Mouse (Mus musculus) cerebellum, postnatal 10 days (tissue): ENCODE results near the gene Slc39a11.
A peak's percentile ranks its signal among the peaks of the same experiment; 100 is the strongest.

Source experiments
- DNase-seq, 2 experiments: peaks; one replicate each; pipeline ENCODE4 v3.0.0; 2021; ENCODE audit warnings: mixed read lengths in 2 of 2

The Slc39a11 gene

DNA sequence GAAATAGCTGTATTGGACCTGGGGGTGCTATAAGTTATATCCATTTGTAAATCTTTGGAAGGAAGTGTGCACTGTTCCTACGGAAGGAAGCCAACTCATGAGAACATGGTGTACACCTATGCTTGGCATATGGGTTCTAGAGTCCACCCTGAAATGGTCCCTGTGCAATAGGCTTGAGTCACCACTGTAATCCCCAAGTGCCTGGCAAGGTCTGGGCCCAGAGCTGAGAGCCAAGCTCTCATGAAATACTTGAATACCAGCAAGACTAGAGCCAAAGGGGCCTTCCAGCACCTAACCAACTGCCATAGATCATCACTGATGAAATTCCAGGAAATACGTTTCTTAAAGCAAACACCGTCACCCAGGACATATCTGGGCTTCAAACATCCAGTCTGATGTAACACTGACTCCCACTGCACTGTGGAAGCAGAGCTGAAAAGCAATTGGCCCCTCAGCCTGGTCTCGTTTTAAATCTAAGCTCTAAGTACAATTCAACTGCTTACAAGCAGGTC is 111.4 kb downstream of the Slc39a11 start:
- DNase-seq = no peak

DNA sequence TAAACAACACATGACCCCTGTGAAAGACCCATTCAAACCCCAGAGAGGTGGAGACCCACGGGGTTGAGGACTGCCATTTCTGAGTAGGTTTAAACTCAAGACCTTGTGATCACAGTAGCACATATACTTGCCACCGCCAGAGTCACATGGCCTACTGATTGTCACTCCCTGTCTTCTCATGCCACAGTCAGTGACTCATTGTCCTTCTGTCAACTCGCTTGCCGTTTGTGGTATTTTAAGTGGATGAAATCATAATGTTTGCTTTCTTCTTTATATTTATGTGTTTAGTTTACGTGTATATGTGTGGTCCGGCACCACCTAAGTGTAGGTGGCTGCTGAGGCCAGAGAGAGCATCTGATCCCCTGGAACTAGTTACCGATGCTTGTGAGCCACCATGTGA is 112.2 kb downstream of the Slc39a11 start:
- DNase-seq = no peak

DNA sequence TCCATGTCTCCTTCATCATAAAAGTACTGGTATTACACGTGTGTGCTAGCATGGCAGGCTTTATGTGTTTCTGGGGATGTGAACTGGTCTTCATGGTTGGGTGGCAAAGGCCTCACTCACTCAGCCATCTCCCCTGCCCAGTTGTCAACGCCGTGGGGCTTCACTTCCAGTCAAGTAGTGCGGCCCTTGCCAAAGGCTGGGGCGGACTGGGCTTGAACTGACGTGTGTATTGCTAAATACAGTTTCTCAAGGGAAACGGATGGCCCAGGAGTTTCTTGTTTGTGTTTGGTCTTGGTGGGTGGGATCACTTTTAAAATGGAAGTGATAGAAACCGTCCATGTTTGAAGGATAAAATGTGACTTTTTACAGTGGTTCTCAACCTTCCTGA is 112.7 kb downstream of the Slc39a11 start:
- no peak for DNase-seq

DNA sequence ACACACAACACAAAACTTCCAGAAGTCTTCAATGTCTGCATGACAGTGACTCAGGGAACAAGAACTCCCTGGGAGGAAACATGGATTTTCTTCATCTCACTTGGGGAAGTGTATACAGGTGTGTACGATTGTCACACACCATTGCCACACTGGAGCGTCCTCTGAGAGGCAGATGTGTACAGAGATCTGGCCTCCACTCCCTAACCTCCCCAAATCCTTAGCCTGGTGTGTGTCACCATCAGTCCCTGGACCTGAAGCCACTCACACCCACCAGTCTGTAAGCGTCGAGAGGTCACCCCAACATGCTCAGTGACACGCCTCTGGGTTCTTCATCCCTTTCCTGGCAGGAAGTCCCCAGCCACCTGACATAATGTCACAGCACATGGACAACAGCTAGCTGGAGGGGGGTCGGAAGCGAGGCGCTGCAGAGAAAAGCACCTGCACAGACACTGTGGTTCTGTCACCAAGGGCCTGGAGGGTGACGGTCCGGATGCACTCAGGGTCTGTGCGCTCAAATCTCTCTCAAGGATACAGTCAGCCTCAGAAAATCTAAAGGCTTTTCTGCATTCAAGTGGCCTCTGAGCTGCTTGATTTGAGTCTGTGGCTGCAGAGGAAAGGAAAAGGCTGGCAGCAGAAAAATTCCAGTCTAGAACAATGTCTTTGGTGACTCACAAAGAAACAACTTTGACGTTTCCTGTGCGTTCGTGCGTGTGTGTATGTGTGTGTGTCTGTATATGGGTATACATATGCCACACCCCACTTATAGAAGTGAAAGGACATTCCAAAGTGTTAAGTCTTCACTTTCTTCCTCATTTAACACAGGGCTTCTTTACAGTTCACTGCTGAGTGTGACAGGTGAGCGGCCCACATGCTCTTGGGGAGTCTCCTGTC is 113.3 kb downstream of the Slc39a11 start:
- no peak for DNase-seq

DNA sequence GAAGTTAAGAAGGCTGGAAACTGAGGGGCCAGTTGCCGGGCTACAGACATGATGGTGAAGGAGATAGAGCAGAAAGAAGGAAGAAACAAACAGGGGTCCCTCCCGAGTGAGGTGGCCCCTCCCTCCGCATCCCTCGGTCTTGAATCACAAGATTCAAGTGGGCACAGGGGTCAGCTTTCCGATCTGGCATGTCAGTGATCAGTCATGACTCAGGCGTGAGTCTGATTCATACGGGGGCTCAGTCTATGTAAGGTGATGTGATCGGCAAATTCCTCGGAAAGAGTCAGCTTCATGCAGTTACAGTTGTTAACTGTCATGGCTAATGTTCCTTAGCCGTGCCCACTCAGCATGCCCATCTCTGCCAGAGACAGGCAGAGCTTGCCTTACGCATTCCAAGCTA is 115.5 kb downstream of the Slc39a11 start:
- peak in 1 of 2 experiments; percentile 39 for DNase-seq

DNA sequence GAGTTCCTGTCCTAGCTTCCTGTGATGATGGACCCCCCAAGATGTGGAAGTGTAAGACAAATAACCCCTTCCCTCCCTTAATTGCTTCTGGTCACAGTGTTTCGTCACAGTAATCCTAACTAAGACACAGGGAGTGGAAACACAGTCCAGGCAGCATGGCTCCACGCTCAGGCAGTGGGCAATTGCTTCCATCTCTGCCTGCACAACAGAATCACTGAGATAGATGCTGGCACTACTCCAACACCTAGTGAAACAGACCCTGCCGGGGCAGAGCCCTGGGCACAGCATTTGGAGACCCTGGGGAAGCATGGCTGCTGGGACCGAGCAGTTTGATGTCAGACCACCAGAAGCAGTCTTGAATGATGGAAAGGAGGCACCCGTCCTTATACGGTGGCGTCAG is 115.9 kb downstream of the Slc39a11 start:
- DNase-seq = peak; percentile 41 to 54

DNA sequence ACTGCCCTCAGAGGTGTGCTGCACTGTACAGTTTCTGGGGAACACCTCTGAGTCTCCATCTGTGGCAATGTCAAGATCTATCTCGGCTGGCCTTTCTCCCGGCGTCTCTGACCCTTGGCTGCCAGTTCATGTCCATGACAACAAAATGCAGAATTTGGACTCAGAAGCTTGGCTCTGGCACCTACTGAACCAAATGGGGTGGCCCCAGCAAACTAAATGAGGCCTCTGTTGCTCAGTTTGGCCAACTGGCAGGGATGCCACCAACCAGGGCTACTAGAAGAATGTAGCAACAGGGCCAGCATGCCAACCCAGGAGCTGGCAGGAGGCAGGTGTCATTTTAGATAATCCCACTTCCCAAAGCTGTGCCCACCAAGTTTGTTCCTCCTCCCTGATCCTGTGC is 121.5 kb downstream of the Slc39a11 start:
- peak; percentile 65 to 75 for DNase-seq

DNA sequence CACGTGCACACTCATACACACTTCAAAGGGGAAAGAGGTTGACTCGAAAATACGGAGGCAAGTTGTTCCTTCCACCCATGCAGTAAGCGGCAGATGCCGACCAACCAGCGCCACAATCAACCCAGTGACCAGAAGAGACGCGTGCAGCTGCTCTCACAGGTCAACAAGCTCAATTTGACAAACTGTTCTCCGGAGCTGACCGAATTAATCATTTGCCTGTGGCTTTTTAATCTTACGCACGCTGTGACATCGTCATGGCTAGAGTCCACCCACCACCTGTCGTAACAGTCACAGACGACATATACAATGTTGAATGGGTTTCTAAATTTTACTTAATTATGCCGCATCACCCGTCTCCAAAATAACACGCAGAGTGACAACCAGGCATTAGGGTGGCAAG is 124.1 kb downstream of the Slc39a11 start:
- DNase-seq = peak; percentile 49 to 50

DNA sequence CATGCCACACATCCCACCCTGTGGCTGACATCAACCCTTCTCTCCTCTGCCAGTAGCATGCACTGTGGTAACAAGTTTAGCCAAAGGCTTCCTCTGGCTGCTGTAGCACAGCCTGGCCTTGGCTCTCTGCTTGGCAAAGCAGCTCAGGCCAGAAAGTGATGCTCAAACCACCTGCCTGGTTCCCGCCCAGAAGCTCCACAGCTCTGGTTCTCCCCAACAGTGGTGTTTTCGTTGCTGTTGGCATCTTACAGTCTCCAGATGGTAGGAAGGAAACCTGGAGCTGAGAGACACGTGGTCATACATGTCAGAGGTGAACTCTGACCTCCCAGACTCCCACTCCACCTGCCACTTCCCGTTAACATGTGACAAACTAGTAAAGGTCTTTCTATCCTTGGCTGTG is 127.2 kb downstream of the Slc39a11 start:
- peak; percentile 81 to 87 for DNase-seq

DNA sequence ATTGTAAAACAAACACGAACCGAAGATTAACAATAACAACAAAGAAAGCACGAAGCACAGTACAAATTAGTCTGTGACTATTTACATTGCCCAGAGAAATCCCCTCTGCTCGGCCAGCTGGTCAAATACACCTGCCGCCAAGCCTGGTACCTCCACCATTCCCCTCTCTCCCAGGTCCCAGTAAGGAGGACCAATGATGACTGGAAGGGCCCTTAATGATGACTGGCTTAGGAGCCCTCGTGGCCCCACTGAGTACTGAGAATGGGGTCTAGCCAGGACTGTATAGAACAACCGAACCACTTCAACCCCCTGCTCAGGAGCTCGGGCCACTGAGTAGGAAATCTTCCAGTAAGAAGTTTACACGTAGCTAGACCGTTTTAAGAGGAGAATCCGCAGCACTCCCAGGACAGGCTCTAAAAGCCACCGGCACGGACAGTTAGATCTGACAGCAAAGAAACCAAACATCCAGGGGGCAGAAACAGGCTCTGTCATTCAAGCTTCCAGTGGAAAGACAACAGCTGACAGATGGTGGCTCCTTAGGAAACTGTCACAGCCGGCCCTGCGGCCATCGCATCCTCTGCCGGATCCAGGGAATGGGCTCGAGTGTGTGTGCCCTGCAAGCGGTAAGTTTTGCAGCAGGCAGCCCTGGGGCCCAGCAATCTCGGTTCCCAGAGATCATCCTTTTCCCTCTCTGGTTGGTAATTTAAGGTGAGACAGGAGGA is 128.2 kb downstream of the Slc39a11 start:
- peak; percentile 79 to 85 for DNase-seq

DNA sequence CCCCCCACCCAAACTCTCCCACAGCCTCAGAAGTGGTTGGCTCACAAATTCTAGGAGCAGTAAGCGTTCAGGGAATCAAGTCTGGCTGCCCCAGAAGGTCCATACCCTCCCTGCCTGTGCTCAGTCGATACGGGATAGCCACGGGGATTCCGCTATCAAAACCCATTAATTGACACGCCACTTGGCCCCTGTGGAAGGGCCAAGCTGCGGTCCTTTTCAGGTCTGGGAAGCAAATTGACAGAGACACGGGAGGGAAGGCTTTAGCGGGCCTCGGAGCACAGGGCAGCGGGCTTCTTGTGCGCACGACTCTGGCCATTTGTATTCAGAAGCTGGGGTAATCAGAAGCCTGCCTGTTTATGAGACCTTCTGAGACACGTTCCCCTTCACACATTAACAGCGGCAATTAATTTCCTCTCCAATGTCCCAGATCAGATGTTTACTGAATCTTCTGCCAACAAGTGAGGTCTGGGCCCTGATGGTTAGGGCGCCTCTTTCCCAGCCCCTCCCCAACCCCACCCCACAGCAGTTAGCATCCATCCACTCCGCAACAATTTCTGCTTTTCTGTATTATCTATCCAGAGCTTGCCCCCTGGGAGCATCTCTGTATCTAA is 128.9 kb downstream of the Slc39a11 start:
- peak; percentile 56 to 62 for DNase-seq

DNA sequence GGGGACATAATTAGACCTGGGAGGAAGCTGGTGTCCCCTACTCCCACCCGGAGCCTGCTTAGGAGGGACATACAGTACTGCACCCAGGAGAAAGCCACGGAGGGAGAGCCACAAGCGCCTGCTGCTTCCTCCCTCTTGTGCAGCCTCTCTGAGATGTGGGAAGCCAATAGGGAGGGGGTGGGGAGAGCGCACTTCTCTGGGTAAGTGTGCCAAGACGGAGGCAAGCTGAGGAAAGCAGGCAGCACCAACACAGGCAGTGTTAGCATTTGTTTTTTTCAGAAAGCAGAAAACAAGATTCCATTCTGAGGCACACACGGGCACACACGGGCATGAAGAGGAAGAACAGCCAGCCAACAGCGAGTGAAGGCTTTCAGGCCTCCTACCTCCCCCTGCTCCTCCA is 129.5 kb downstream of the Slc39a11 start:
- DNase-seq = peak; percentile 57 to 65

DNA sequence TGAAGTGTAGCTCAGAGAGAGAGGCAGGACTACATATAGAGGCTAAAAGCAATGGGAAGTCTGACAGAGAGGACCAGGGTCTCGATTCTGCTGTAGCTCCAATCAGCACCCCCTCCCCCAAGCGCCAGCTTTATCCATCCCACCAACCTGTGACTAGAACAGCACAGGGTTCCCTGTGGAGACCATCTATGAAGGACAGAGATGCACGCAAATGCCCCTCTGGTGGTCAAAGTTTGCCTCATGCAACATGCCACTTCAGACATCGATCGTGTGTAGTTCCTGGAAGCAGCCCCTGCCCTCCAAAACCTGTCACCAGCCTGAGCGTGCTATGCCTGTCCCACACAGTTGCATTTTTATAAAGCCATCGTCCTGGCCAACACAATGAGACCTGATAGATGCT is 129.9 kb downstream of the Slc39a11 start:
- DNase-seq = peak; percentile 56 to 62

DNA sequence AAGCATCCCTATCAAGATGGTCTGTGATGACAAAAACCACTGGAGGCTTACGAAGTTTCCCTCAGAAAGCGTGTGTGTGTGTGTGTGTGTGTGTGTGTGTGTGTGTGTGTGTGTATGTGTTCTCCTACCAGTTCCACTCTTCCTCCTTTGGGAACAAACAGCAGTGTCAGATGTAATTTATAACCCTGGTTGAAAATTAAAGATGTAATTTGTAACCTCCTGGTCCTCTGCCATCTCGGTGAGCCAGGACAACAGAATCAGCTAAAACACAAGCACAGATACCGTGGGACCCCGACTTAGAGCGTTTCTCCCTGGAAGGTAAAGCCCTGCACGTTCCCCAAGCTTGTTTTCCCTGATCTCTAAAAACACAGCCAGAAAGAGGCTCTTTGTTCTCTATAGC is 131.7 kb downstream of the Slc39a11 start:
- no peak for DNase-seq

DNA sequence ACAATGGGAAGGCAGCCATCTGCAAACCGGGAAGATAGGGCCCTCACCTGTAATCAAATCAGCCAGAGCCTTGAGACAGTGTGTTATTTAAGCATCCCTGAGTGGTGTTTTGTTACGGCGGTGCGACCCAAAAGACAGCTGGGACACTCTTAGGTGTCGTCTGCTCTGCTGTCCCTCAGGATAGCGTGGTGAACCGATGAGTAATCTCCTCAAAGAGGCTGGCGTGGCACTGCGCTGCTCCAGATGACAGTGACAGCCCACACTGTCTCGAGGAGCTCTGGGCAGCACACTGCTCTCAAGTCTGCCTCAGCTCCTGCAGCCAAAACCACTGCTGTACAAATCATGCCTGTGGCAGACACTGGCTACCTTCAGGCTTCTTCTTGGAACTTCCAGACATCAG is 133.7 kb downstream of the Slc39a11 start:
- DNase-seq = peak in 1 of 2 experiments; percentile 49

DNA sequence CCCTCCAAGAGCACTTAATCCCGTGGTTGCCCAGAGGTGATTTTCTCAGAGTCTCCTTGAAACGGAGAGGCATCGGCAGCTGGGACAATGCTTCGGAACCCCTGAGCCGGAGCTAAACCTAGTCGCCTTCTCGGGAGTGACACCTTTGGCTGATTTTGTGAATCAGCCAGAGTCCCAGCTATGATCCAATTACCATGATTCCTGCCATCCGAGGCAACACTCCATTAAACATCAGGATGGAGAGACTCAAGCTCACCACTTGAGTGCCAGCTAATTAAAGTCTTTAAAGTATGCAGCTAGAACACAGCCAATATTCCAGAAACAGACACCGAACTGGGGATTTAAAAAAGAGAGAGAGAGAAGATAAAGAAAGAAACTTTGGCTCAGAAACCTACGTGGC is 136.9 kb downstream of the Slc39a11 start:
- no peak for DNase-seq

DNA sequence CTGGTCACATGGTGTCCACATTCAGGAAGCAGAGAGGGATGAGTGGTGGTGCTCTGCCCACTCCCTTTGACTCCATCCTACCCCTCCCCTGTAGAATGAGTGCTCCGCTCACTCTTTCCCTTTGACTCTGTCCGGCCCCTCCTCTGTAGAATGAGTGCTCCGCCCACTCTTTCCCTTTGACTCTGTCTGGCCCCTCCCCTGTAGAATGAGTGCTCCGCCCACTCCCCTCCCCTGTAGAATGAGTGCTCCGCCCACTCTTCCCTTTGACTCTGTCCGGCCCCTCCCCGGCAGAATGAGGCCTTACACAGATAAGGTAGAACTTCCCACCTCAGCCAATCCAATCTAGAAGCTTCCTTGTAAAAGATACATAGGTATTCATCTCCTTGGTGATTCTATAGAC is 137.7 kb downstream of the Slc39a11 start:
- no peak for DNase-seq

DNA sequence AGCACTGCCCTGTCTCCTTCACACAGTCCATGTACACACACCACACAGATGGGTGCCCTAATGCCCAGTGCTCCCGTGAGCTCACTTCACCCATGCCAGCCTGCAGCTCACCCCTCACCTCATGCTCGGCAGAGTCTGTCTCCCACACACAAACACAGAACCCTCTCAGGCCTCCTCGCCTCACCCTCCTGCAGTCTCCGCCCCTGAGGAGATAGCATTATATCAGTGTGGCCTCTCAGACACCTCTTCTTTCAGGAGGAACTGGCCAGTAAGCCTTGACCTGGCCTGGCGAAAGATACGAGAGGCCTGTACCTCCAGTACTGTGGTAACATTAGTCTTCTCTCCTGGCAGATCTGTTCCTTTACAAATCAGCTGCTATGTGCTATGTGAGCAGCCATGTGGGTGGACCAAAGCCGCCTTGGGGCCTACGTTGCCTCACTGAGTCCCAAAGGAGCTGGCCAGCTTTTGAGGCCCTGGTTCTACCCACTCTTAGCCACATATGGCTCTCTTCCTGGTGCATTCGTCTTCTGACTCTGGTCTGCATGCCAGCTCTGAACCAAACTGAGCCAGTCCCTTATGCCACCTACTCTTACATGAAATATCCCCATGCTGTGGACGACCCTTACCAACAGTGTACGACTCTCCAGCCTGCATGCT is 138.8 kb downstream of the Slc39a11 start:
- no peak for DNase-seq

DNA sequence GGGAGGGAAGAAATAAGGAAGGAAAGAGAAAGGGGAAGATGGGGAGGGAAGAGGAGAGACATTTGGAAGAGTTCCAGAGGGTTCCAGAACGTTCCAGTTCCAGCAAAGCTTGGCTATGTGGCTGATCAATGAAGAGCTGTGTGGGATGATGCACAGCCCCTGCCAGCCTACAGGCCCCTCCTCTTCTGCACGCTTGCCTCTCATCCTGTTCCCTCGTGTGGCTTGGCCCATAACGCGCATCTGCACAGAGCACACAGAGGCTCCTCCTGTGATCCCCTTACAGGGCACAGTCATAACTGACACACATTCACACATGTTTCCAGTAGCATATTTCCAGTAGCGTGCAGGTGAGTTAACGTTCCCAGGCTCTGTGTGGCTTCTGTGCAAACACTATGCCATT is 139.6 kb downstream of the Slc39a11 start:
- DNase-seq = no peak

DNA sequence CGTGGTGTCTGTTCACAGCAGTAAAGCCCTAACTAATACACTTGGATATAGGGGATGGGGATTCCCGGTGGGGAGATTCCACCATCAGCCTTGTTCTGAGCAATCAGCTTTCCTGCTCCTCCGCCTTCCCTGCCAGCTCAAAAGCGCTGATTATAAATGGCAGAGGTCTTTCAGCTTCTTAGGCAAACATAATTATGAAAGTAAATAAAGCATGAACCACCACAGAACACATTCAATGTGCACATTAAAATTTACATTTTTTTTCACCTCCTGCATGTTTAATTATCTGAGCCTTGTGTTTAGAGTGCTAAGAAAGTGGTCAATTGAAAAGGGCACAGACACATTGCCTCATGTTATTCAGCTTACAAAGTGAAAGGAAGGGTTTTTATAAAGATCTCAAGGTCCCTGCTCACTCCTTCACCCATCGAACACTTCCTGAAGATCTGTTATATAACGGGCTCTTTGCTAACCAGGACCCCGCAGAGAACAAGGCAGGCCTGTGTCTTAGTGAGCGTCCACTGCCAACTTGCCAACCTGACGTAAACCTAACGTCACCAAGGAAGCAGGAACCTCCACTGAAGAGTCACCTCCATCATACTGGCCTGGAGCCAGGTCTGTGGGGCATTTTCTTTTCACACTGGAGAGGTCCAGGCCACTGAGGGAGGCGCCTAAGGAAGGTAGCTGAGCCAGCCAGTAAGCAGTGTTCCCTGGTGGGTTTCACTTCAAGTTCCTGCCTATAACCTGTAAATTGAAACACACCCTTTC is 142.0 kb downstream of the Slc39a11 start:
- peak in 1 of 2 experiments; percentile 43 for DNase-seq

DNA sequence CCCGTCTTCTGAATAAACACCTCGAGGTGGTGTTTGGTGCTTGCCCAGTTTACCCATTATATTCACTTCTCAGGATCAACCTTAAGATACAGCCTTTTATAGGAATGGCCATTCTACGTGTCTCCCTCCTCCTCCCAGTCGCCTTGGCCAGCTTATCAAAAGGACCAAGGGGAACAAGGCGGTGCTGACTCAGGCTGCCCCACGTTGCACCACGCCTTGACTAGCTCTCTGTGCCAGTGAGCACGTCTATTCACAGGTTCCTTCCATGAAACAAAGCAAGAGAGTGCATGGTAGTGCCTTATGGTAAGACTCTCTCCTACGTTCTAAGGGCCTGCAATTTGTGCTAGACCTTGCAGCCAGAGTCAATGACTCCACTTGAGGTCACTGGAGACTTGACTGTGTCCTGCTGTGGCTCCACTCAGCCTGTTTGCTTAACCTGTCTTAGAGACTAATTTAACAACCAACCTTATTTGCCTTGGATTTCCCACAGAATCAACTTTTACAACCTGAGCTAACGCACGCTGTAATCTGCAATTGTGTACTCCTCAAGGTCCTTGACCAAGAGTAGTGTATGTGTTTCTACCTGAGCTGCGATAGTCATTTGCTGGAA is 144.2 kb downstream of the Slc39a11 start:
- DNase-seq = no peak
